Mouse (Mus musculus): ENCODE measurements at regions not wholly inside any gene's neighbourhood (a gene's known extent, or its start where the extent isn't known, plus 50 kb on each side); places are given as distances from the start of the nearest gene placed in this dataset.
A peak's percentile ranks its signal among the peaks of the same experiment; 100 is the strongest.
"Not testable (repeated sequence)": the region's sequence is repeated elsewhere in the genome, so short reads cannot be mapped to it uniquely, and the experiment has no call there.

DNA sequence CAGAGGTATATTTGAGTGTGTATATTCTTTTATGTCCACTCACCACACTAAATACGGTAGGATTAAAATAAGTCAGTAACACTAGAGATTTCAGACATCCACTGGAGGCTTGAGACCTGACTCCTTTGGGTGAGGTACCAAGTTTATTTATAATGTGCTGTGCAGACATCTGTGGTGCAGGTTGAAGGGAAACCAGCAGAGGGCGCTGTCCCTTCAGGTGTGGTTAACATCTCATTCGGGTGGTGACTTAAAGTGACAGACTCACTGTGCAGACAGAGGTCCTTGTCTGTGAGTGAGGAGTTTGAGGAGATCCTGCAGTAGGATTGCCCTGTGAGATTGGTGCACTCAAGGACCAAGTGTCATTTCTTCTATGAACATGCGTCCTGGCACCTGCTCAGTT is 632.5 kb downstream of the Dad1 start:
- not testable (repeated sequence) for DNase-seq (ENCODE audit: low spot score in 2 of 2)

DNA sequence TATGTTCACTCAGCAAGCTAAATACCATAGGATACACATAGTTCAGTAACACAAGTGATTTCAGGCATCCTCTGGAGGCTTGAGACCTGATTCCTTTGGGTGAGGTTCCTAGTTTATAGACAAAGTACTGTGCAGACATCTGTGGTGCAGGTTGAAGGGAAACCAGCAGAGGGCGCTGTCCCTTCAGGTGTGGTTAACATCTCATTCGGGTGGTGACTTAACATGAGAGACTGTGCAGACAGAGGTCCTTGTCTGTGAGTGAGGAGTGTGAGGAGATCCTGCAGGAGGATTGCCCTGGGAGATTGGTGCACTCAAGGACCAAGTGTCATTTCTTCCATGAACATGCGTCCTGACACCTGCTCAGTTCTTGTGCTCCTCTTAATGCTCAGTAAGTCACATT is 637.8 kb downstream of the Dad1 start:
- DNase-seq (ENCODE audit: low spot score in 2 of 2), result not testable (repeated sequence)

- DNase-seq (ENCODE audit: low spot score in 2 of 2), result no peak
Observed at GRCm38 (mm10) chr14:53614341-53614740, 639.6 kb downstream of the Dad1 start.

GRCm38 (mm10) chr14:53599299-53599698 is 654.6 kb downstream of the Dad1 start:
- not testable (repeated sequence) for DNase-seq (ENCODE audit: low spot score in 2 of 2)

- not testable (repeated sequence) for DNase-seq (ENCODE audit: low spot score in 2 of 2)
Observed at GRCm38 (mm10) chr14:53597287-53597686, 656.6 kb downstream of the Dad1 start.

DNA sequence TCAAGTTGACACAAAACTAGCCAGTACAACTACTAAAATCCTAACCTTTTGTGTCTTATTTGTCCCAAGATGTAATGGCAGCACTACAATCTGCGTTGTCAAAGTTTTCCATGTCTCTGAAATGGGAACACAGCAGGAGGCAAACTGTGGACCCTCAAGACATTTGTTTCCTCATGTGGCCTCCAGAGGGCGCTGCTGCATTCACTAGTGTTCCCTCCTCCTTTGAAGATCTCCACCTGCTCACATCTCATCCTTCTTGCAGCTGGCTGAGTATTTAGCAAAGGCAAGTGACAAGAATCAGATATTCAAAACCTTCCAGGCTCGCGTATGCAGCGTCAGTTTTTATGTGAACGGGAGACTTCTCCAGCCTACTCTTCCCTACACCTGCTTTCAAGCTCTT is 663.3 kb downstream of the Dad1 start:
- not testable (repeated sequence) for DNase-seq (ENCODE audit: low spot score in 2 of 2)

- not testable (repeated sequence) for DNase-seq (ENCODE audit: low spot score in 2 of 2)
Observed at GRCm38 (mm10) chr14:53582528-53582927, 671.4 kb downstream of the Dad1 start.

DNA sequence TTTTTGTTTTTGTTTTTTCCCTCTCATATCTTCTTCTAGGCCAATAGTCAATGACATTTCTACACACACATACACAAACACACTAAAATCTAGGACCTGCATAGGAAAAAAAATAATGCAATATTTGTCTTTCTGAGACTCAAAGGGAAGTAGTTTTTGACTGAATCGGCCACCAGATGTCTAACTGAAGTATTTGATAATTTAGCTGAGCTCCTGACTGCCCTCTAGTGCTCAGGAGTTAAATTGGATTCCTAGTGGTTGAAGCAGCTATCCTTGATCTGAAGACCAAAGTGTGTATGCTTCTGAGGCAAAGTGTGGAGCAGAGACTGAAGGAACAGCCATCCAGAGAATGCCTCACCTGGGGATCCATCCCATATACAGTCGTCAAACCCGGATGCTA is 672.2 kb downstream of the Dad1 start:
- not testable (repeated sequence) for DNase-seq (ENCODE audit: low spot score in 2 of 2)

DNA sequence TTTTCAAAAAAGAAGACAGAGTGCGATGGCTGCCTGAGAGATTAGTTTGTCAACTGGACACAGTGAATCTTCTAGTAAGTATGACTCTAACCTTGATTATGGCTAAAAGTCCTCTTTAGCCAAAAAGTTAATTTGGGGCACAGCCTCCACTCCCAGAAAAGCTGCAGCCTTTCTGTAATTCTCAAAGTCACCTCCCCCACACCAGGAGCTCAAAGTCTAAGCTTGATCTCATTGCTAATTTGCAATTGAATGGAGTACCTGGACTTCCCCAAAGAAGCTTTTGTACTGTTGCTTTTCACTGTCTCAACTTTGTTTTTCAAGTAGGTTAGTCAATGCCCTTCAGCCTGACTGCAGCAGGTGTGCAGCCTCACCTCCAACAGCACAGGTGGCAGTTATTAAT is 677.0 kb downstream of the Dad1 start:
- not testable (repeated sequence) for DNase-seq (ENCODE audit: low spot score in 2 of 2)

DNA sequence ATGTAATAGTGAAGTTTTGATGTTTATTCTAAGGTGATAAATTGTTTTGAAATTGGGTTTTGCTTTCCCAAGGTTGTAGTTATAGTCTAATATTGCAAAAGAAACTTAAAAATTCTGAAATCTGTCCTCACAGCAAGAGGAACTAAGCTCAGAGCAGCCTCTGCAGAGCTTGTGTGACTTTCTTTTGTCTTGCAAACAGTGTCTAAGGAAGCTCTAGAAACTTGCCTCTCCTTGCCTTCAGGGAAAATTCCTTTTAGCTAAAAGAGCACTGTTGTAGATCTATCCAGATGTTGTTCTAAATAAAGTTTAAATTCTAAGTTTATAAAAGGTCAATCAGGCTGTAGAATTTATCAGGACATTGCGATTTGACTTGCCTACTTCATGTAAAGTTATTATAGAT is 681.2 kb downstream of the Dad1 start:
- not testable (repeated sequence) for DNase-seq (ENCODE audit: low spot score in 2 of 2)

DNA sequence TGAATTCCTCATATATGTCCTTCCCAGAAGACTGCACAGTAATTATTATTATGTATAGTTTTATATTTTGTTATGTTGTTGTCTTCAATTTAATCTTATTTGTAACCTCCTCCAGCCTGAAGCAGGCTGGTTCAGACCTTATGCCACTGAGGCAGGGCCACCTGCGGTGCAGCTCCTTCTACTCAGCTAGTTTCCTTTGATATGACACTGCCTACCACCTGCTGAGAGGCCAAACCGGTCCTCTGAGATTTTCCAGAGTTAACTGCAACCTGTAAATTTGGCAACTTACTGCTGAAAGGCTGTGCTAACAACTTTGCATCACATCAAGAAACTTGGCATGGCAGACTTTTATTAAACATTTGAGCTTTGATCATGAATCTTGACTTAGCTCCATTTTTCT is 691.3 kb downstream of the Dad1 start:
- no peak for DNase-seq (ENCODE audit: low spot score in 2 of 2)

DNA sequence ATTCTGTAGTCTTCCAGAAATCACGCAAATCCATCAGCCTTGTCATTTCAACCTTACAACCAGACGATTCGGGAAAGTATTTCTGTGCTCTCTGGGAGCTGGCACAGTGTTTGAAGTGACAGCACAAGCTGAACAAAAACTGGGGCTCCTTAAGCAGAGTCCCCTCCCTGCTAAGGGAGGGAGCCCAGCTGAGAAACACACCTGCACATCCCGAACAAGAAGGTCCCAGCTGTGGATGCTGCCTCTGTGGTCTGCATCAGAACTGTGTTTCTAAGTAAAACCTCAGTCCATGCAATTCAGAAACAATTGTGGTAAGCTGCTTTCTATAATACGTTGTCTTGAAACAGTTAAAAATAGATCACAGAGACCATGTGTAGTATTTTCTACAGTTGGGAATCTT is 693.8 kb downstream of the Dad1 start:
- not testable (repeated sequence) for DNase-seq (ENCODE audit: low spot score in 2 of 2)

DNA sequence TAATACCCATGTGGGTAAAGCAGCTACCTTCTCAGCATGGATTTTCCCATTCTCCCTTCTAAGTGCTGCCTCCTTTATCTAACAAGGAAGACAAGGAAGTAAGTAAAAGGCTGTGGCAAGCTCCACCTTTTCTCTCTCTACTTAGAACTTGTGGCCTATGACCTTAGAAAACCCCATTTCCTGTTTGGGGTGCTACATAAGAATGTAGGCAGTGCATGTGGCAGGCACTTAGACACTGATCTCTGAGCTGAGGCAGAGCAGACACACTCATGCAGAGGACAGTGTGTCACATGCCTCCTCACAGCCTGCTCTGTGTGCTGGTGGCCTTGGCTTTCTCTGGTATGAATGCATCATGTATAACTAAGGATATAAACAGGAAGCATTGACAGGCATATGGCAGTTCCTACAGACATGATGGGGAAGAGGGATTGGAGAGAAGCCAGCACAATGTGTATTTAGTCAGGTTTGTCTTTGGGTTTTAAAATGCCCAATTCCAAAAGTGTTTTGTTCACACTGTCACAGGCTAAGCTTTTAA is 694.5 kb downstream of the Dad1 start:
- DNase-seq (ENCODE audit: low spot score in 2 of 2), result not testable (repeated sequence)

DNA sequence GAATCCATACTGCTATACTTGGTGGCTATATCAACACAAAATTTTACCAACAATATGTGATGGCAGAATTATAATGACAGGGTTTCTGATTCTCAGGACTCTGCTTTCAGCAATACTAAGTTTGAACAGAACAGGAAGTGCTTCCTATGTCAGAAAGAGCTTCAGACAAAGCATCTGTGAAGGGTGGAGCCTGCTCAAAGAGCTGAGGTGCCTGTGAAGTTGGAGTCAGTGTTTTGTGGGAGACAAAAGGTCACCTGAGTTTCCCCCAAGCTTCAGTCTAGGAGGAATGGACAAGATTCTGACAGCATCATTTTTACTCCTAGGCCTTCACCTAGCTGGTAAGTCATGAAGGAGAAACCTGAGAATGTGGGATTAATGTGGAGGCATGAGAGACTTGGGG is 700.1 kb downstream of the Dad1 start:
- DNase-seq (ENCODE audit: low spot score in 2 of 2), result no peak

GRCm38 (mm10) chr14:53547365-53547764 is 706.5 kb downstream of the Dad1 start:
- DNase-seq (ENCODE audit: low spot score in 2 of 2), result peak; percentile 19 to 28

DNA sequence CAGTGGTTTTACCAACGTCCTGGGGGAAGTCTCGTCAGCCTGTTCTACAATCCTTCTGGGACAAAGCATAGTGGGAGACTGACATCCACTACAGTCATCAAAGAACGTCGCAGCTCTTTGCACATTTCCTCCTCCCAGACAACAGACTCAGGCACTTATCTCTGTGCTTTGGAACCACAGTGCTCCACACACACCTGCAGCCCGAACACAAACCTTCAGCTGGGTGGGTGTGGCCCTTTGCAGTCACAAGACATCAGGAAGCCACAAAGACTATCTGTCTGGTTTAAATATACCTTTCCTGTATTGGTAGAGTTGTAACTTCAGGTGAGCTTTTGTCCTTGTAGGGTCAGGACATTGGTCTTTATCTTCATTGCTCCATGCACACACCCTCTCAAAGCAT is 708.6 kb downstream of the Dad1 start:
- no peak for DNase-seq (ENCODE audit: low spot score in 2 of 2)

- DNase-seq (ENCODE audit: low spot score in 2 of 2), result peak in 1 of 2 experiments; percentile 10
Observed at GRCm38 (mm10) chr14:53541640-53542039, 712.3 kb downstream of the Dad1 start.

DNA sequence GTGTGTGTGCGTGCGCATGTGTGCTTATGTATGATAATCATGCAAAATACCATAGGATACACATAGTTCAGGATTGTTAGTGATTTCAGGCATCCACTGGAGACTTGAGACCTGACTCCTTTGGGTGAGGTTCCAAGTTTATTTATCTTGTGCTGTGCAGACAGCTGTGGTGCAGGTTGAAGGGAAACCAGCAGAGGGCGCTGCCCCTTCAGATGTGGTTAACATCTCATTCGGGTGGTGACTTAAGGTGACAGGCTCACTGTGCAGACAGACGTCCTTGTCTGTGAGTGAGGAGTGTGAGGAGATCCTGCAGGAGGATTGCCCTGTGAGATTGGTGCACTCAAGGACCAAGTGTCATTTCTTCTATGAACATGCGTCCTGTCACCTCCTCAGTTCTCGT is 716.0 kb downstream of the Dad1 start:
- DNase-seq (ENCODE audit: low spot score in 2 of 2), result not testable (repeated sequence)

DNA sequence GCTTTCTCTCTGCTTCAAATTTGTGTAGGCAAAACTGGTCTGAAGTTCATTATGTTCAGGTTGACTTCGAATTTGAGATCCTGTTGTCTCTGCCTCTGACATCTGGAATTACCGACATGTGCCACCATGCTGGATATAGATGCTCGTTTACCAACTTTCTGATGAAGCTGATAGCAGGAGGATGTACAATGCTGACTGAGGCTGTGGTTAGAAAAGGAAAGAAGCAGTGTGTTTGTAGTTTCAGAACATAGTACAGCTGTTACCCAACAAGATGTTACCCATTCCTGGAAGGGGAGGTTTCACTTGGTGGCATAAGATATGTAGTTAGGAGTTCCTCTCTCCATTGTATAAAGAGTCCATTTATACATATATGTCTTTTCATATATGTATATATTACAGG is 730.5 kb downstream of the Dad1 start:
- not testable (repeated sequence) for DNase-seq (ENCODE audit: low spot score in 2 of 2)

DNA sequence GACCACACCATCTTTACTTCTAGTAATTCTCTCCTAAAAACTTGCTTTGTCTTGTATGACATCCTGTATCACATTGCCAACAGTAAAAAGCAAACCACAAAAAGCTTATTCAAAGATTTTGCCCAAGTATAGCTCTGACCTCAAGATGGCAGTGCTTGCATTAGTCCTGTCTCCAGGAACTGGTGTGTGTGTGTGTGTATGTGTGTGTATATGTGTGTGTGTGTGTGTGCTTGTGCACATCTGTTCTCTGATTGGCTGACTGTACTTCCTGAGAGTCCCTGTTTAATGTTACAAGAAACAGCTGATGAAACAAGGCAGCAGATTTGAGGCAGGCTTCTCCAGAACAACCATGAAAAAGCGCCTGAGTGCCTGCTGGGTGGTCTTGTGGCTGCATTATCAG is 735.0 kb downstream of the Dad1 start:
- DNase-seq (ENCODE audit: low spot score in 2 of 2), result not testable (repeated sequence)

- not testable (repeated sequence) for DNase-seq (ENCODE audit: low spot score in 2 of 2)
Observed at GRCm38 (mm10) chr14:53516623-53517238, 737.2 kb downstream of the Dad1 start.

- DNase-seq (ENCODE audit: low spot score in 2 of 2), result peak; percentile 36 to 44
Observed at GRCm38 (mm10) chr14:53505389-53505788, 748.5 kb downstream of the Dad1 start.

- not testable (repeated sequence) for DNase-seq (ENCODE audit: low spot score in 2 of 2)
Observed at GRCm38 (mm10) chr14:53488383-53488782, 765.5 kb downstream of the Dad1 start.

All from layer of hippocampus, postnatal 10 days (tissue).